Mouse (Mus musculus) CD4-positive, CD25-positive, alpha-beta regulatory T cell, adult 2 months (primary cell): ENCODE measurements at regions not wholly inside any gene's neighbourhood (a gene's known extent, or its start where the extent isn't known, plus 50 kb on each side); places are given as distances from the start of the nearest gene placed in this dataset.

Experiments used
- DNase-seq: peaks from one replicate; pipeline ENCODE4 v3.0.0-alpha.2; 2012; ENCODE audit warnings: low read depth, low spot score

DNA sequence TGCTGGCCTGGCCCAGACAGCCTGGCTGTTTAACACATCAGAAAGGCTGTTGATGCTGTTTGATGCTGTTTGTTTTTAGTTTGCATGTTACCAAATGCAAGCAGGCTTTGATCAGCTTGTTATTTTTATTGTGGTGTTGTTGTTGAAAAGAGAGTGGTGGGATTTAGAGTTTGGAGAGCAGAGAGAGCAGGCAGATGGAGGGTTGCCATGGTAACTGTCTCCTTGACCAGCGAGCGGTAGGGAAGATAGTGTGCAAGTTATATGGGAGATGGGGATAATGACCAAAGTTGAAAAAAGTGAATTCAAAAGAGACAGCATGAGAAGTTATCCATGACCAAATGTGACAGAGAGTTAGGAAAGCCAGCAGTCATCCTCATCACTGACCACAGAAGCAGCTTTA, 83.3 kb downstream of the Cmc2 start:
- no peak for DNase-seq

DNA sequence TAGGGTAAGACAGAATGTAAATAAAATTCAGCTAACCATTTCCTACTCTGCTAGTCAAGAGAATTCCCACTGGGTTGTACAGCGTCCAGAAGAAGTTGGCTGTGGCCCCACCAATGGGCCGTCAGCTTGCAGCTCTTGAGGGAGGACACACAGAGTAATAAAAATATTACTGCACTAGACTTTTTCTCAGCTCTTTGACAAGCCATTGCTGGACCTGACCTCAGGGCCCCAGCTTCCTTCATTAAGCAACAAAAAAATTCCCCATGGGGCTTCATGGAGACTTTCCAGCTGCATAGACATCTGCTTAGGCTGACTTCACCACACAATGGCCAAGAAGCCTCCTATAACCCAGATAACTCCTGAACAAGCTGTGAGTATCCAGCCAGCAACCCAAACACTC, 89.1 kb downstream of the Cmc2 start:
- DNase-seq, result no peak

DNA sequence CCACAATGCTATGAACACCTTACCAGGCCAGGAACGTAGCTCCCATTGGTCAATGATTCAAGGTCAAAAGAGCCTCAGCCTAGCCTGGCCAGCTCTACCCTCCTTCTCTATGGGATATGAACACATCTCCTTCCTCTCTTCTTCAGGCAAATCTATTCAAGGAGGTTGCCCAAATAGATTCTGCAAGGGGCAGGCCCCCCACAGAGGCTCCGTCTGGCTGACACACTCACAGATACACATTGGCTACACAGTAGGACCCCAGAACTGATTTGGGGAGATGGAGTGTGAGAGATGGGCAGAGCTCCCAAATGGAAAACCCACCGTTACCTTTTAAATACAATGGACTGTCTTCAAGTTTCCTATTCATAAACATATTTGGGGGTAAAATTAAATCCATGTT, 91.6 kb downstream of the Cmc2 start:
- no peak for DNase-seq

DNA sequence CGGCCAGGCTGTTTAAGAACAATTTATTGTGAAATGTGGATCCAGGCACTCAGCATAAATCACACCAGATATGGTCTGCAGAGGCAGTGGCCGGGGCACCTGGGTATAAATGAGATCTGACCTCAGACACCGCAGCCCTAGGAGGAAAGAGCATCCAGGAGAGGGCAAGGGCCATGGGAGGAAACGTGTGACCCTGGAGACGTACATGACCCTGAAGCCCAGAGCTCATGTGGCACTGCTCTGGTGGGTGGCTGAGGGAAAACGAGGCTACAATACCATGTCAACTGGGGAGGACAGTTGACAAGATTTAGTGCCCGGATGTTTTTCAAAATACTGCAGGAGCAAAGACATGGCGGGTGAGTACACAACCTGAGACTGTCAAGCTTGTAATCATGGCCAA, 93.0 kb downstream of the Cmc2 start:
- DNase-seq, result no peak

DNA sequence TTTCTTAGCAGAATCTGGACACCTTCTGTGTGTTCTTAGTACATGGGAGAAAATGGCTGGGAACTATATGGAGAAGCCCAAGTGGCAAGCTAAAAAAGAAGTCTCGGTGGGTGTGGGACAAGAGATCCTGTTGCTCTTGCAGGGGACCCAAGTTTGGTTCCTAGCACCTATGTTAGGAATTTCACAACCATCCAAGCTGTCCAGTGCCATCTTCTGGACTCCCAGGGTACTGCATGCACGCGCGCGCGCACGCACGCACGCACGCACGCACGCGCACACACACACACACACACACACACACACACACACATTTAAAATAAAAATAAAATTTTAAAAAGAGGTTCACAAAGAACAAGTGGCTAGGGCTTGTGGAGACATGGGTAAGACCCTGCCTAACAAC, 94.1 kb downstream of the Cmc2 start:
- DNase-seq, result no peak

DNA sequence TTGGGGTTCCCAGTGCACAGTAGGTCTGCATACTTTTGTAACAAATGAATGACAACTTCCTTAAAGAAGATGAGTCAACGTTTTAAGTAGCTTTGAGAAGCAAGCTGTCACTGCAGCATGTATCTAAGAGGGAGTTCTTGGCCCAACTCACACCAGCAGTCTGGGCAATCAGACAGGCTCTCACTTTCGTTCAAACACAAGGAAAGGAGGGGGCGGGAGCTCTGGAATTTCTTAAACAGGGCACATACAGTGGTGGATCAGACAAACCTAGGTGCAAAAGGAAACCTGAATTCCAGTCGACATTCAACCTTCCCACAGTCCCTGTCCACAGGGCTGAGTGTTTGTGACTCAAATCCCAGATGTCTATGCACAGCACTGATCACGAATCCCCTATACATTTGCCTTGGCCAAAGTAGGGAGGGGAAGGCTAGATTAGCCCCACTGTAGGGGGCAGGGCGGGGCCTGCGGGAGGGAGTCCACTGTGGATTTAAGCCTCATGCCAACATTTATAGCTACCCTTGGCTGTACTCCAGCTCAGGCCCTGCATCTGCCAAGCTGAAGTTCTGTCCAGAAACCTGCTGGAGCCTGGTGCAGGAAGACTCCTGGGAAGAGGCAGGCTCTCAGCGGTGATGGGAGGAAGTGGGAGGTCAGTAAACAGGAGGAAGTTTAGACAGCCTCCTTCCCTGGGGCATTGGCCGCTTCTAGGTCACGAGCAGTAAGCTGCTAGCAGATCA, 81.5 kb upstream of the Cdyl2 start:
- no peak for DNase-seq

DNA sequence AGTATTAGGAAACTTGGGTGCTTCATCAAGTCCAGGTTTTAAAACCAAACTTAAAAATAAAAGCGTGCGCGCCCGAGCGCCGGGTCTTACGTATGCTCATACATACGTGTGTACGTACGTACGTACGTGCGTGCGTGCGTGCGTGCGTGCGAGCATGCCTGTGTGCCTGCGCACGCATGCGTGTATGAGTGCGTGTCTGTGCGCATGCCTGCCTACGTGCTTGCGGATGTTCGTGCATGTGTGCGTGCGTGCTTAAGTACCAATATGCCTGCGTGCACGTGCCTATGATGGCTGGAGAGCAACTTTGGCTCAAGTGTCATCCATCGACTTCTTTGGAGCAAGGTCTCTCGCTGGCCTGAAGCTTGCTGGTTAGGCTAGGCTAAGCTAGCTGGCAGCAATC, 68.5 kb upstream of the Cdyl2 start:
- no peak for DNase-seq

DNA sequence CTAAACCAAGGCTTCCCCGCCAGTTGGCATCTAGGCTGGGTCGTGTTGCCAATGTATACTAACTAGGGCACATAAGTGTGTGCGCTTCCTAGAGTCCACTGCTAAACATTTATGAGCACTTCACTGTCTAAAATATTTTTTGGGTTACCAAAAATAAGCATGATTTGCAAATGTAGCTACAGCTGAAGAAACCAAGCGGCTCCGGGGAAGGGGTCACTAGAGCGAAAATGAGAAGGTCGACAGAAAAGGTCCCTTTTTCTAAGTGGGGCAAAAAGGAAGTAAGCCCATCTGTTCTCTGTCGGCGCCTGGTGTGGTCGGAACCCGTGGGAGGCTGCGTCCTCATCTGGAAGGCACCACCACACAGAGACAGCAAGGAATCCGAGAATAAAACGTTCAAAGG, 67.8 kb upstream of the Cdyl2 start:
- no peak for DNase-seq

DNA sequence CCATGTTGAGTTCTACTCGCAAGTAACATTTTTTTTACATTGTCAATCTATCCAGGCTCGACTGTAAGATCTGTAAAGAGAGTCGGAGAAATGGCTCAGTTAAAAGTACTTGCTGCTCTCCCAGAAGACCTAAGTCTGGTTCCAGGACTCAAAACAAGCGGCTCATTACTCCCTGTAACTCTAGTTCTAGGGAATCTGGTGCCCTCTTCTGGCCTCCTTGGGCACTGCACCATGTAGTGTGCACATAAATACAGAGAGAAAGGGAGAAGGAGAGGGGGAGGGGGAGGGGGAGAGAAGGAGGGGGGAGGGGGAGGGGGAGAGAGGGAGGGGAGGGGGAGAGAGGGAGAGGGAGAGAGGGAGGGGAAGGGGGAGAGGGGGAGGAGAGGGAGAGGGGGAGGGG, 66.2 kb upstream of the Cdyl2 start:
- peak; percentile 18 for DNase-seq

DNA sequence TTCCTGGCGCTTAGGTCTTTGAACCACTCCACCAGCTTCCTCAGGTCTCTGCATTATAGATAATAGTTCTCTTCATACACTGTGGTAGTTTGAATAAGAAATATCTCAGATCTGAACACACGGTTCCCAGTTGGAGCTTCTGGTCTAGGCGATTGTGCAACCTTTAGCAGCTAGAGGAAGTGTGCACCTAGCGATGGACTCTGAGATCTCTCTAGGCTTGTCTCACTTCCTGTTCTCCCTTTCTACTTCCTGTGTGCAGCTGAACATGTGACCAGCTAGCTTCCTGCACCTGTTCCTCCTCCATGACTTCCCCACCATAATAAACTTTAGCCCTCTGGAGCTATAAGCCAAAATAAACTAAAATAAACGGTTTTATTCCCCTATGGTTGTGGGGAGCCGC, 62.9 kb upstream of the Cdyl2 start:
- DNase-seq, result no peak

DNA sequence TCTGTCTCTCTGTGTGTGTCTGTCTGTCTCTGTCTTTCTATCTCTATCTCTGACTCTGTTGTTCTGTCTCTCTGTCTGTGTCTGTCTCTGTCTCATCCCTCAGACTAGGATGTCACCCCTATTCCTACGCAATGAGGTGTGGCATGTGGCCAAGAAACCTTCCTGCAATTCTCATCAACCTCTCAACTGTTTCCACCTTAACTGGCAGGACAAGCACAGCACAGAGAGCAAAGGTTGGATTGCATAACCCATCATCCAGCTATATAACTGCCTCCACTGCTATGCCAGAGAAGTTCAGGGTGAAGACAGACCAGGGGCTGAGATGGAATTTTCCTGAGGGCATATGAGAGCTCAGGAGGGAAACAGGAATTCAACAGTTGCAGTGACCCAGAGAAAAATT, 60.3 kb upstream of the Cdyl2 start:
- DNase-seq, result no peak

DNA sequence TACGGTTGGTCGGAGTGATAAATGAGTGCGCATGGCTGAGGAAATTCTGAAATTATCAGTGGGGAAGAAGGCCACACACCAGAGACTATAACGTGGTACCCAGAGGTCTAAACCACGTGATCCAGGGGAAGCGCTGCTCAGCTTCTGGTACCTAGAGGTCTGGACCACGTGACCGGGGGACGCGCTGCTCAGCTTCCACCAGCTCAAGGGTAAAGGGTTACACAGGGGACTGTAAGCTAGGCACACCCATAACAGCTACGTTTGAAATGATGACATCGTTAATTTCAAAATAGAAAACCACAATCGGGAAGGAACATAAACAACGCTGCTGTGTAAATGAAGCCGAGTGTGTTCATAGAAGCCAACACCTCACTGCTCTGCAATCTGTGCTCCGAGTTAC, 57.5 kb upstream of the Cdyl2 start:
- no peak for DNase-seq
